Mouse (Mus musculus) activated CD4-positive, CD25-positive, alpha-beta regulatory T cell, adult 4 months (primary cell): Measurements from ENCODE around the gene Gm28557. TPM values are rescaled to one million over a fixed set of nuclear protein-coding genes. Genes with fewer than 3 reads are reported as not detected.
"Not testable (repeated sequence)": the region's sequence is repeated elsewhere in the genome, so short reads cannot be mapped to it uniquely, and the experiment has no call there.

Experiments
- ATAC-seq: one replicate; pipeline ENCODE4 v1.8.0; 2017
- polyA plus RNA-seq, 2 experiments: library from polyadenylated mRNA; unstranded; fragments of 100-300 nt; shearing (Covaris generic); gene quantifications; one replicate each; pipeline ENCODE4 v1.2.1; 2017

The Gm28557 gene
- polyA plus RNA-seq = 1 to 10 TPM; 3.4 to 5.3 TPM

DNA sequence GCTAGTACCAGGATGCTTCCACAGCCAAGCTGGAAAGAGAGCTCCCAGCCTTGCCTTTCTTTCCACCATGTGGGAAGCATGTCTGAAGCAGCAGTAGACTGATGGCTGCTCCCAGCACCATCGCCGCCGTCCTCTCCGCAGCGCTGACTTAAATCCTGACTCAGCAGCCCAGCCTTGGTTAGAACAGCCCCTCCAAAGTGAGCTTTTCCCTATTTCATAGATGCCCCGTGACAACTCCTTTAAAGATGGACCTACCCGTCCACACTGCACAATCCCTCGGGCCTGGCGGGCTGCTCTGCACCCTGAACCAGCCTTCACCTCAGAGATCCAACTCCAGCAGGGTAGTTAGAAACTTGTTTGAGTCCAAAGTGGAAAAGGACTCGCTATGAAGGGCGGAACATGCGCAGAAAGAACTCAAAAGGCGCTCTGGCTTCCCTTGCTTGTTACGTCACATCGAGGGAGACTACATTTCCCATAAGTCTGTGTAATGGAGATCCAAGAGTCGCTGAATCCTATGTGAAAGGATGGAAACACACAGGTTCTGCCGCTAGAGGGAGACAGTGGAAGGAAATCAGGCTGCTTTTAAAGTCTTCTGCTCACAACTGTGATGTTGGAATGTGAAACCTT is at the start of gene Gm28557:
TSS of gene Gm28557 (minus strand) at position 411 of the 627 bp plus-strand sequence.
- peak; percentile 97 for ATAC-seq

DNA sequence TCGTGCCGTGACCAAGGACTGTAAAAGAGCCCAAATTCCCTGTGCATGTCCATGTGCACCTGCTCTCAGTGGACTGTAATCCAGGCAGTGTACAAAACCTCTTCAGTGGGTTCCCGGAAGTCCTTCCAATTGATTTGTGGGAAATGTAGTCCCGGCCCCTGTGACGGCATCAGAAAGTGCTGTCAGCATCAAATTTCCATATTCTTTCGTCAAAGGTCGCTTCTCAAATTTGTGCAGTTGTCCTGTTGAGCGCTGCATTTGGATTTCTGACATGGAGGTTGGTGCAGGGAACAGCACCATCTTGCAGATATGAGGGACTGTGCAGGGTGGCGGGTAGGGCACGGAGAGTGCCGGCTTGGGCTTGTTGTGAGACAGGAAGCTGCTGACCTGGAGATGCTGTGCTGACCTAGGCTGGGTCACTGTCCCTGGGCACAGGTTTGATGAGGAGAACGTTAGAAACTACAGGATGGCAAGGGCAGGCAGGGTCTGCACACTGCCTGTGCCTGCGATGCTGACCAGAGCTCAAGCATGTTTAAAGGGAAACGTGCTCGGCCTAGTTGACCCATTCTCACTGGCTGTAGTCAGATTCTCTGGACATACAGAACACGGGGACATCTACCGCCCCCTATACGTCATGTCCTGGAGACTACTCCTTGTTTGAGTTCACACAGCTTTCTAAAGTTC is 19.8 kb upstream of the Gm28557 start:
- ATAC-seq = peak; percentile 98

DNA sequence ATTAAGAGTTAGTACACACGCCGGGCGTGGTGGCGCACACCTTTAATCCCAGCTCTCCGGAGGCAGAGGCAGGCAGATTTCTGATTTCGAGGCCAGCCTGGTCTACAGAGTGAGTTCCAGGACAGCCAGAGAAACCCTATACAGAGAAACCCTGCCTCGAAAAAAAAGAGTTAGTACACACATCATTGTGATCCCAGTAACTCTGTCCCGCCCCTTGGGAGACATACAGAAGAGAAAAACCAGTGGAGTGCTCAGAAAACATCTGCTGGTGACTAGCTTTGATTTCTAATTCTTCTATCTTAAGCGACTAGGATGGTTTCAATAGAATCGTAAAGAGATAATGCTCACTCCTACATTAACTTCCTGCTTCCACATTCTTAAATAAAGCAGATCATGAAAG is 19.1 kb upstream of the Gm28557 start:
- not testable (repeated sequence) for ATAC-seq

DNA sequence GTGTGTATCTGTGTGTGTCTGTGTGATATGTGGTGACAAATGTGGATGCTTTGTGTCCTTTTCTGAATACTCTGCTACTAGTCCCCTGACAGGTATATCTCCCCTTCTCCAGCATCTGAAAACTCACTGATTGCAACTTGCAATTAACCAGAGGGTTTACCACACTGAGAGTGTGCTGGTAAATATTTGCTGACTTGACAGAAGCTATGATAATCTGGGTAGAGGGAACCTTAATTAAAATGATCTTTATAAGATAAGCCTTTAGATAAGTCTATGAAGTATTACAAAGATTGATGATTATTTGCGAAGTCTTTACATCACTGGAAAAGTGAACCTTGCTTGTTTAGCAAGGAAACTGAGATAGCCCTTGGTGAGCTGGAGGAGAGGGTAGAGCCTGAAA is 16.1 kb upstream of the Gm28557 start:
- no peak for ATAC-seq

DNA sequence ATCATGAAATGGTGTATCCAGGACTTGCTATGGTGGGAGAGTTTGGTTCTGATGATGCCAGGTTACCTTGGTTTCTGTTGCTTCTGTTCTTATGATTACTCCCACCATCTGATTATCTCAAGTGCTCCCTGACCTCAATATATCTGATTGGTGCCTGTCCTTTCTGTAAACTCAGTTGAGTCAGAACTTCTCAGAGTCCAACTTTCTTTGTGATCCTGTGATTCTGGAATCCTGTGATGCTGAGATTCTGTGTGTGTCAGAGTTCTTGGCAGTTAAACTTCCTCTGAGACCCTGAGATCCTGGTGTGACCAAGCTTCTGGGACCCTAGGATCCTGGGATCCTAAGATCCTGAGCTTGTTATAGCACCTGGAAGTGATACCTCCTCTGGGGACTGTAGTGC is 13.0 kb upstream of the Gm28557 start, which contains the start of gene Zfp759:
TSS of gene Zfp759 (plus strand) at position 301 of the 400 bp plus-strand sequence.
- not testable (repeated sequence) for ATAC-seq

DNA sequence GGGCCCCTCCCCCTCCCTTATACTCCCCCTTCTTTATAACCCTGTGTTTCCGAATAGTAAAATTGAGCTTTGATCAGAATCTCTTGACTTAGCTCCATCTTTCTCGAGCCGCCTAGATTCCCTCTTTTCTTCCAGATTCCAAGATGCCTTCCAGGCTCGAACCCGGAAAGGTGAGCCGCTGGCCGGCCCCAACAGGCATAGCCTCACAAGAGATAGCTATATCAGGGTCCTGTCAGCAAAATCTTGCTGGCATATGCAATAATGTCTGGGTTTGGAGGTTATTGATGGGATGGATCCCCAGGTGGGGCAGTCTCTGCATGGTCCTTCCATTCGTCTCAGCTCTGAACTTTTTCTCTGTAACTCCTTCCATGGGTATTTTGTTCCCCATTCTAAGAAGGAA is 7.8 kb upstream of the Gm28557 start, which contains the start of gene Rslcan18:
TSS of gene Rslcan18 (minus strand) at position 101 of the 400 bp plus-strand sequence.
- not testable (repeated sequence) for ATAC-seq

DNA sequence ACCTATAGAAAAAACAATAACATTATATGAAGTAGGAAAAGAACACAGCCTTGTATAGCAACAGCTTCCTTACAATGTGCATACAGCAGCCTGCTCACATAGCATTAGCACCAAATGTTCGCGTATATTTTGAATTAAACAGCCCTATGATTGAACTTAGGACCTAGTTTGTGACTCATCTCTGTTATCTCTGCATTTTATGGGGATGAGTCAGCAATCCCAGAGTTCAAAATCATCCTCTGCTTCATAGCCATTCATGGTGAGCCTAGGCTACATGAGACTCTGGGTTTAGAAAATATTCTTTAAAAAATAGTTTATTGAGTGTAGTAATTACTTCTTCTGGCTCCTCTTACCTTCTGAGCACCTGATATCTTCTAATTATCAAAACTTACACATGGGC is 4.9 kb upstream of the Gm28557 start:
- ATAC-seq = no peak

DNA sequence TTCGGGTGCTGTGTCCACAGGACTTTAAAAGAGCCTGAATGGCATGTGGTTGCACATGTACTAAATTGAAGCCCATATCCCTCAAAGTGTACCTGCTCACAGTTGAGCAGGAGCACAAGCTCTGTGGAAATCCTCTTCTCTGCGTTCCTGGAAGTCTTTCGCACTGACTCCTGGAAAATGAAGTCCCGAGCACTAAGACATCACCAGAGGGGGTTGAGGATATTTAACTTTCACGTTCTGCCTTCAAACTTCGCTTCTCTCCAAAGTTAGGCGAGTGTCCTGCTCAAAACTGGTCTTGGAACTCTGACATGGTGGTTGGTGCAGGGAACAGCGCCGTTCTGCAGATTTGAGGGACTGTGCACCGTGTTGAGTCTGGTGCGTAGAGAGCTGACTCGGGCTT is 3.7 kb upstream of the Gm28557 start:
- ATAC-seq = no peak

DNA sequence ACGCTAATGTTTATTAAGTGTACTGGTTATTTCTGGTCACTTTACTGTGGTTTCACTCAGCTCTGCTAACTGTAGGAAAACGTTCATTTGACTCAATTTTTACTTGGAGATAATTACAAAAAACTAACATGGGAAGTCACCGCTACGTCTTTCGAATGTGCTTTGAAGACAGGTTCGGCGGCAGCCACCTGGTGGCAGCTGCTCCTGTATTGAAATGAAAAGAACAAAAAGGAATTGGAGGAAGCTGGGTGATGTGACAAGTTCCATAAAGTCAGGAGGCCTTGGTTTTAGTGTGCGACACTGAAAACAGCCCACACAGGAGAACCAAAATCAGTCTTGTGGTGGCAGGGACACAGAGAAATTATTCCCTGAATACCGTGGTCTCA is 410 bp upstream of the Gm28557 start:
- peak; percentile 73 for ATAC-seq

DNA sequence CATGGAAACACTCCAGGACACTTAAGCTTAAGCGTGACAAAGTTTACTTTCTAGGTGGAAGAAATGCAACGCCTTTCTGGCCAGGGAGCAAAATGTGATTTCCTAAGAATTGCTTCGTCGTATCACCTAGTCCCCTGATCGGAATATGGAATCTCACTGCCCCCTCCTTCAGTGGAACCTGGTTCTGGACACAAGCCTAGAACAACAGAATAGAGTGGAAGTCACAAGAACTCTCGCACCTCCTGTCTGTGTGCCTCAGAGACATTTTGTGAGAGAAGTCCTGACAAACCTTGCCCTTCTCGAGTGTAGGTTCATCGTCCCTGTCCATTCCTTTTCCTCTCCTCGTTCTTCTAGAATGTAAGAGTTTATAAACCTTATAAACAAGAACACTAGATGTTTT is 723 bp downstream of the Gm28557 start:
- no peak for ATAC-seq

DNA sequence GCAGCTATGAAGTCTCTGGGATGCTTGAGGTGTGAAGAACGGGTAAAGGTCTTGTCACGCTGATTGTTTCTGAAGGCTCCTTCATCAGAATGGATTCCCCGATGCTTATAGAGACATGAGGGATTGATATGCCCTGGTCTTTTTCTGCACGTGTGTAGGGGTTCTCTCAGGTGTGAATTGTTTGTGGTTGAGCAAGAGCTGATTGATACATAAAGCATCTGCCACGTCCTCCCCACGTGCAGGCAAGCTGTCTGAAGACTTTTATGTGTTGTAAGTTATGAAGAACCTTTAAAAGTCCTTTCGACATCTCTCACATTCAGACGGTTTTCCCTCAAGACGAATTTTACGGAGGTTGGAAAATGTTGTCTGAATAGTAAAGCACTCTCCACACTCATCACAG is 10.5 kb downstream of the Gm28557 start, which contains the start of gene Zfp708:
TSS of gene Zfp708 (minus strand) at position 101 of the 400 bp plus-strand sequence.
- ATAC-seq = no peak

DNA sequence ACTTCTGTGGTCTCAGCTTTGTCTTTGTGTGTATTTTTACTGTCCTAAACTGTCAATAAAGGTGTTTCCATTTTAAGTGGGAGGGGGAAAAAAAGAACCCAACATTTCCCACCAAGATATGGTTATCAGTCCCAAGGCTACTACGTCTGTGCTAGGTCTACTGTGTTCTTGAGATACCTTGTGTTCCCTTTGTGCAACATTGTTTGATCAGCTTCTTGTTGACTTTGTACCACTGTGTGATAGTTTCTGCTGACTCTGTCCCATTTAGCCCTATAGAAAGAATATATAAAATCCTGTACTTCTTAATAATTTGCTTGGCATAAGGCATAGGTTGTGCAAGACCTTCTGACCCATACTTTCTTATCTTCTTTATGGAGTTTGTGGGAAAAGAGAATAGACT is 18.2 kb downstream of the Gm28557 start:
- no peak for ATAC-seq

DNA sequence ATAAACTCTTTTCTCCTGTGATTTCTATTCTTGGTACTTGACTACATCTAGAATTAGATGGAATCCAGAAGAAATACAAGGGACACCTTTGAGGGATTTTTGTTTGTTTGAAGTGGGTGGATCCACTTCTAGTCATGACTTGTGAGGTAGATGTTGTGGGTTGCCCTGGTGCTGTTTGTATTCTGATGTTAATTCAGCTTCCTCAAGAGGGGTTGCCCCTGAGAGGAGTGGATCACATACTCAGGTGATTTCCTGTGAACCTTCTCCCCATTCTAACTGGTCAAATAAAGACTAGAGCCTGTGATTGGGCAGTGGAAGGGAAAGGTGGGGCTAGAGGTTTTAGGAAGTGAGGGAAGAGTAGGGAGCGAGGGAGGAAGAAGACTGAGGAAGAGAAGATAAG is 26.5 kb downstream of the Gm28557 start:
- no peak for ATAC-seq

DNA sequence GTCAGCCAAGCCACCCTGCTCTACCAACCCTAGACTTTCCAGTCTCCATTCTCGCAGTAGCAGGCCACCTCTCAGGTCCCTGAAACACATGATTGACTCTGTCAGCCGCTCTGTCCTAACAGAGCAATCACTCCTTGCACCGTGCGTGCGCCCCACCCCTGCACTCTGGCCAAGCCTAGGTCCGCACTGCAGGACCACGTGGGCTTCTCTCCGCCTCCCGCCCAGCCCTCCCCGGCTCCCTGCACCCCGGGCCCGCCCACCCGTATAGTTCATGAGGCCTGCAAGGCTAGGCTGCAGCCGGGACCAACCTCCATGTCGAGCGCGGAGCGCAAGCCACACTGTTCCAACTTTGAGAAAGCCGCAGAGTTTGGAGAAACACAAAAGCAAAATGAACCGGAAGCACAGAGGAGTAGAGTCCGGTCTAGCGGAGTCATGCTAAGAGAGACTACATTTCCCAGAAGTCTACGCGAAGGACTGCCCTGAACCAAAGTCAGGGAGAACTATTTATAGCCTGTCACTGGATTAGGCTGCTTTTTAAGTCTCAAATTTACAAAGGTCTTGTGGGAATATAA is 27.2 kb downstream of the Gm28557 start:
- ATAC-seq = peak; percentile 94

DNA sequence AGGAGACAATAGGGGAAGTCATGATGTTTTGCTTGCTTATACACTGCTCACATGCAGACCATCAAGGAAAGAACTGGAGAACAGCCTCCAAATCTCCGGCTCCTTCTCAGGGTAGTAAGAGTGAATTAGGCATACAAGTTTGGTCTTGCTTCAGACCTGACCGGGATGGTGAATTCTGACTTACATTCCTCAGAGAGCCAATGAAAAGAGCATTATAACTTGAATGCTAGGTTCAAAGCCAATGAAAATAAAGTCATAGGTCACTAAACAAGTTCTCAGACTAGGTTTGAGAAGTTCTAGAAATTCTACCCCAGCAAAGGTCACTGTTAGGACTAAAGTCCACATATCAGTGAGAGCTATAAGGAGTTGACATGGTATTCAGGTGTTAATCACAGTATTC is 31.2 kb downstream of the Gm28557 start:
- no peak for ATAC-seq

DNA sequence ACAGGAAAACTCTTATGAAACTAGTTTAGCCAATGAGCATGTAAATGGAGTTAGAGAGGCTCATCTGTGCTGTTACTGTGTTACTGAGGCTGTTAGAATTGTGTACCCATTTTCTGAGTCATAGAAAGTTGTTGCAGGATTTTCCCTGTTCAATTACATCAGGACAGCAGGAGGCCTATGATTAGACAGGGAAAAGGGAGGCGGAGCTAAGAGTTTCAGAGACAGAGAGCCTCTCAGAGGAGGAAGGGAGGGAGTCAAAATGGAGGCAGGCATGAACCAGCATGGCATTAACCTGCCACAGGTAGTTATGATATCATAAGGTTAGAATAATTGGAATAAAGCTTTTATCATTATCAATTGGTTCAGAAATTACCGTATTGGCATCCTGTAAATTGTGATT is 35.6 kb downstream of the Gm28557 start:
- ATAC-seq = no peak

DNA sequence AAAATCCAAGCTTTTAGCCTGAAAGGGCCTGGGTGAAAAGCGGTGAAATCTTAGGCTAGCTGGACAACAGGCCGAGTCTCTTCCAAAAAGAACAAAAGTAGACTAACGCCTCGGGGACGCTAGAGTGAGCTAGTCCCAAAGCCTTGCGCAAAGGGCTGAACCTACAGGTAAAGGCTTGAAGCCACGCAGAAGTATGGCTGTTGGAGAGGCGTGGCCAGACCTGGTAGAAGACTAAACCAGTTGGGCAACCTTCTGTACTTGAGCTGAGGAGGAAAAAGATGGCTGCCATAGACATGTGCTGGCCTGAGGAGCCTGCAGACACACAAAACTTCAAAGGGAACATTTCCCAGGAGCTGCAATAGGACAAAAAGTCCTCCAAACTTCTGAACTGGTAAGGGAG is 43.0 kb downstream of the Gm28557 start:
- no peak for ATAC-seq

DNA sequence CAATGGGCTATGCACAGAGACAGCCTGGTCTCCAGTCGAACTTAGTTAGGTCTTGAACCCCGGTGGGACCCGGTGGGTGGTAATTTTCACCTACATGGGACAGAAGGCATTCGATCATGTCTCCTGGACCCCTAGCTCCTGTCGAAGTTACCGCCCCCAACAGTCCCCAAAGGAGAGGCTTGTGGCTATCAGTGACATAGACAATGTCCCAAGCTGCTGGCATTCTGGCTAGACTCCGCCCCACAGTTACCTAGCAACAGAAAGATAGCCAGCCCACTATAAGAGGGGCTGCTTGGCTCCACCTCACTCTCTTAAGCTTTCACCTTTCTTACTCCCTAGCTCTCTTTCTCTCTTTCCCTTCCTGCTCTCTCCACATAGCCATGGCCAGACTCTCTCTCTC is 46.0 kb downstream of the Gm28557 start:
- no peak for ATAC-seq

DNA sequence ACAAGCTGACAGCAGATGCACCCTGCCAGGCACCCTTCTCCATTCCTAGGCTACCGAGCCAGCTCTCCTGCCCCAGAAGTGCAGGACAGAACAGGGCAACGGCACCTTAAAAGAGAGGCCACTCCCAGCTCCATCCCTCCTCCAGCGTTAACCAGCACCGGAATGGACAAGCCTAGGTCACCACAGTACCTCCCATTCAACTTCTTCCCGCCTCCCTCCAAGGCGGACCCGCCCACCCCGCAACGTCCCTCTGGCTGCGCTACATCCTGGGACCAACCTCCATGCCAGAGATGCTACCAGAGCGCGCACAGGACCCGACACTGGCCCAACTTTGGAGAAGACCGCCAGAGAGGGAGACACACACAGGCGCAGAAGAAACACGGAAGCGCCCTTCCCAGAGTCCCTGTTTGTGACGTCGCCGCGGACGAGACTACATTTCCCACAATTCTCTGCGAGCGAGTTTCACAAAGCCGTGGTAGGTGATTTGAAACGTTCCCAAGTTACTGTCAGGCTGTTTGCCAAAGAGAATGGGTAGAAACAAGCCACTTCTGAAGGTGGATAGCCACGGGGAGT is 47.5 kb downstream of the Gm28557 start, which contains the start of gene Zfp712:
TSS of gene Zfp712 (minus strand) at position 385 of the 573 bp plus-strand sequence.
- ATAC-seq = peak; percentile 93

DNA sequence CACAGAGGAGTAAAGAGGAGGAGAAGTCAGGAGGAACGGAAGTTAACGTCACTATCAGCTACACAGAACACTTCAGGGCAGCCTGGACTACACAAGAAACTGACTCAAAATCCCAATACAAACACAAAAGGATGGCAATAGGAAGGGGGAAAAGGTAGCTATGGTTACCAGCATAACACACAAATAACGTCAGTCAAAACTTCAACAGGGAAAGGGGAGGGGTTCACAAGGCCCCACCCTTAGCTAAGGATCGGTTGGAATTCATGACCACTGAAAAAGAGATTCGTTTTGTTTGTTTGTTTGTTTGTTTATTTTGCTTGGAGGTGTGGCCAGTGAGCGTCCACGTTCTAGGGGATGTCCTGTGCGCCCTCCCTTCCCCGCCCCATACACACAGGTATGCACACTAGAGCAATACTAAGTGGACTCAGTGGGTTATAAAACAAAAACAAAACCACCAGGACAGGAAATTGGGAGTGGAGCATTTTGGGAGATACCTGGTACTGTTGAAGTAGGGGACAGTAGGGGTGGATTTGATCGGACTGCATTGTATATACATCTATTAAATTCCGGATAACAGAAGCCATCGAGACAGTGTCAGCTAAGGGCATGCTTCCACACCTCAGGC is 48.1 kb downstream of the Gm28557 start:
- ATAC-seq = peak; percentile 7
